Mouse (Mus musculus) heart, adult 2 months (tissue): ENCODE results near the gene Gm21188. TPM values are rescaled to one million over a fixed set of nuclear protein-coding genes. Genes with fewer than 3 reads are reported as not detected.
"Not testable (repeated sequence)": the region's sequence is repeated elsewhere in the genome, so short reads cannot be mapped to it uniquely, and the experiment has no call there.

Experiments
- DNase-seq, 2 experiments: peaks; one replicate each; pipeline ENCODE4 v3.0.0; 2021
- H3K27ac ChIP-seq: fragments of 200-600 bp; 2 replicates; pipeline ENCODE4 v1.8.1; 2022
- H3K27me3 ChIP-seq: fragments of 200-500 bp; 2 replicates; pipeline ENCODE4 v1.6.1; 2012; ENCODE audit warnings: mild to moderate bottlenecking, low read length, inconsistent platforms, mixed read lengths; ENCODE audit not compliant: control insufficient read depth, insufficient read depth
- H3K36me3 ChIP-seq: fragments of 200-500 bp; 2 replicates; pipeline ENCODE4 v1.6.1; 2012; ENCODE audit warnings: low read length, inconsistent platforms; ENCODE audit not compliant: control insufficient read depth, insufficient read depth
- H3K4me1 ChIP-seq: fragments of 200-500 bp; 2 replicates; pipeline ENCODE4 v1.6.1; 2011; ENCODE audit warnings: low read length; ENCODE audit not compliant: control insufficient read depth, insufficient read depth
- H3K4me3 ChIP-seq: fragments of 200-600 bp; 2 replicates; pipeline ENCODE4 v1.8.1; 2022
- H3K79me2 ChIP-seq: fragments of 200-500 bp; replicated peaks from 2 replicates; pipeline ENCODE4 v1.6.1; 2012; ENCODE audit warnings: mild to moderate bottlenecking, inconsistent platforms, low read length, moderate library complexity, mixed read lengths; ENCODE audit not compliant: control insufficient read depth, insufficient read depth
- H3K9ac ChIP-seq: fragments of 200-500 bp; 2 replicates; pipeline ENCODE4 v1.6.1; 2012; ENCODE audit warnings: low read depth, mild to moderate bottlenecking, control low read depth, inconsistent platforms, low read length, mixed read lengths
- WGBS: fragments of 180-500 bp; shearing (Covaris S2); methylation state at CpG from one replicate; pipeline ENCODE4 v1.1.7; 2018; 5-methylcytosine and 5-hydroxymethylcytosine counted together
- intact Hi-C: fragments of 180-260 bp; cut with DNase I; formaldehyde crosslinking; loops from one replicate; pipeline ENCODE4 v1.15.1; 2025
- long read RNA-seq: library from polyadenylated mRNA; stranded (forward); transcript quantifications from one replicate; pipeline ENCODE4 v2.0.0, GENCODE M21; 2021
- polyA plus RNA-seq: library from polyadenylated mRNA; depleted of rRNA; stranded (reverse); fragments of >200 nt; gene quantifications from 2 replicates; pipeline ENCODE4 v1.2.3, GENCODE M21; 2012; rRNA removed
- total RNA-seq, 2 experiments: library from RNA; stranded (reverse); gene quantifications; 2 replicates each; pipeline ENCODE4 v1.2.3; 2021

The Gm21188 gene
- total RNA-seq (under 1 TPM in 1 of 2 experiments, not detected in 1; 0.23 TPM), polyA plus RNA-seq (0.29 and 0.67 TPM in 2 replicates)
- long read RNA-seq = 0 reads

DNA sequence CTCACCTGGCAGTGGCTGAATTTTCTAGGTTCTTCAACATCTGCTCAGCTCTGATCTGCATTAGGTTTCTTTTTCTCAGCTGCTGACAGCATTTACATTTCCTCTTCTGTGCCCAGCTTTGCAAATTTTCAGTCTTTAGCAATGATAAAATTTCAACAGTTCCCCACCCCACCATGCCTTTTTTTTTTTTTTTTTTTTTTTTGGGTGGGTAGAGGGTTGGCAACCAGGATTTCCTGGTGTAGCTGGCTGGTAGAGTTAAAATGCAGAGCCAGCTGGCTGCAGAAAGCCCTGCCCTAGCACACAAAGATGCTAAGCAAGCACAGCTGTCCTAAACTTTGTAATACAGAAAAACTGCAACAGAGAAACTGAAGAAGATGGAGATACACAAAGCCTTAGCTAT is at the start of gene Gm21188:
Gene Gm21188, minus strand, starts transcription at position 110 of the 400 bp plus-strand sequence.
- H3K27ac ChIP-seq, H3K9ac ChIP-seq, H3K4me3 ChIP-seq, H3K27me3 ChIP-seq, H3K4me1 ChIP-seq, H3K36me3 ChIP-seq, H3K79me2 ChIP-seq, DNase-seq, intact Hi-C loops: not testable (repeated sequence)

DNA sequence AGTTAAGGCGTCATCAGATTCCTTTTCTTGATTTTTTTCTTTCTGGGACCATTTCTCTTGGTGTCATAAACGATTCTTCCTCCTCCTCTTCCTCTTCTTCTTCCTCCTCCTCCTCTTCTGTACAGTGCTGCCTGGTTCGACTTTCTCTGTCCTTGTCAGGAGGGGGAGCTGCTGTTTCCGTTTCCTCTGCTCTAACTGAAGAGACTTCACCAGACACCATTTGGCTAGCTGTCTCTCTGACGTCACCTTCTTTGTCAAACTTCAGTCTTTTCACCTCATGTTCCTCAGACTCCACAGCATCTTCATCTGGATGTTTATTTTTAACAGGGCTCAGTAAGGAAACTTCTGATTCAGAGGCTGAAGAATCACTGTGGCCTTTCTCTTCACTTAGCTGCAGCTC is 47.3 kb upstream of the Gm21188 start:
- H3K36me3 ChIP-seq, intact Hi-C loops, H3K27ac ChIP-seq, H3K9ac ChIP-seq, H3K4me3 ChIP-seq, H3K79me2 ChIP-seq, H3K4me1 ChIP-seq, H3K27me3 ChIP-seq, DNase-seq: not testable (repeated sequence)
- WGBS = no CpG with 5 or more reads among the region's 5 CpGs

GRCm38 (mm10) chr13:120096938-120097256 is 44.9 kb upstream of the Gm21188 start:
- H3K4me1 ChIP-seq = not testable (repeated sequence)
- WGBS = 2% methylated on average over 7 of the region's 13 CpGs

DNA sequence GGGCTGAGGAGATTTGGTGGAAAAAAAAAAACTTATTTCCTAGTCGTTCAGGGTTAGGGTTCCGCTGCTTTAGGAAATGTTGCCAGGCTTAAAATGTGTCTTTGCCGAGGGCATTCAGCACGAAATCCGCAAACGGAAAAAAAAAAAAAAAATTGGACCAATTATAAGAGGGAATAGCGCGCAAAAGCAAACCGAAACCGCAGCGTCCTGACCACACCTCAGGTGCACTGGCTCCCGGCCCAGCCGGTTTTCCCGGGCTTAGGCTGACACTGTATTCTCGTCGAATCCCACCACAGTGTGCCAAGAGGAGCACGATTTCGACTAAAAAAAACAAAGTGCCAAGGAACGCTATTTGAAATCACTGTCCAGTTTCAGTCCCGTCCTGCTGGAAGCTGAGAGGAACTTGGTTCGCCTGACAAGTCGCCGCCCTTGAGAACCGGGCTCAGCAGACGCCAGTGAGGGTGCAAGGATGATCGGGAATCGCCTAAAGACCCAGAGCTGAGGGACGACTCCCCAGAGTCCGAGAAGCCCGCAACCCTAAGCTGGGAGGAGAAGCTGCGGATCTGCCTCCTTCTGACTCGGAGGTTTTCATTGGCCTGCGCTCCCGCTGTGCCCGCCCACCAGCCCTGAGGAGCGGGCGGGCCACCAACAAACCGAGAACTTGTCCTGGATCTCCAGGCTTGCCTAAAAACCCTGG is 44.4 kb upstream of the Gm21188 start:
- H3K4me3 ChIP-seq, H3K36me3 ChIP-seq, H3K79me2 ChIP-seq, intact Hi-C loops, H3K27ac ChIP-seq, H3K9ac ChIP-seq, H3K4me1 ChIP-seq, H3K27me3 ChIP-seq: not testable (repeated sequence)
- peak in 1 of 2 experiments; percentile 1 for DNase-seq
- WGBS = 0% methylated on average over 26 of the region's 38 CpGs

More at GRCm38 (mm10) chr13:120096938-120097256, 44.9 kb upstream of the Gm21188 start:
- H3K27ac ChIP-seq, H3K27me3 ChIP-seq, DNase-seq, H3K79me2 ChIP-seq, intact Hi-C loops, H3K36me3 ChIP-seq, H3K4me3 ChIP-seq, H3K9ac ChIP-seq: not testable (repeated sequence)

GRCm38 (mm10) chr13:120092950-120093349 is 41.0 kb upstream of the Gm21188 start:
- DNase-seq, H3K4me1 ChIP-seq, H3K4me3 ChIP-seq, H3K79me2 ChIP-seq, H3K27me3 ChIP-seq, intact Hi-C loops, H3K36me3 ChIP-seq, H3K27ac ChIP-seq, H3K9ac ChIP-seq: not testable (repeated sequence)
- WGBS = no CpG with 5 or more reads among the region's 13 CpGs

- H3K9ac ChIP-seq, DNase-seq, H3K4me3 ChIP-seq, H3K79me2 ChIP-seq, H3K36me3 ChIP-seq, H3K4me1 ChIP-seq, intact Hi-C loops, H3K27ac ChIP-seq, H3K27me3 ChIP-seq: not testable (repeated sequence)
- WGBS = no CpG with 5 or more reads among the region's 1 CpGs
Measured at GRCm38 (mm10) chr13:120079644-120080043, 27.6 kb upstream of the Gm21188 start.

DNA sequence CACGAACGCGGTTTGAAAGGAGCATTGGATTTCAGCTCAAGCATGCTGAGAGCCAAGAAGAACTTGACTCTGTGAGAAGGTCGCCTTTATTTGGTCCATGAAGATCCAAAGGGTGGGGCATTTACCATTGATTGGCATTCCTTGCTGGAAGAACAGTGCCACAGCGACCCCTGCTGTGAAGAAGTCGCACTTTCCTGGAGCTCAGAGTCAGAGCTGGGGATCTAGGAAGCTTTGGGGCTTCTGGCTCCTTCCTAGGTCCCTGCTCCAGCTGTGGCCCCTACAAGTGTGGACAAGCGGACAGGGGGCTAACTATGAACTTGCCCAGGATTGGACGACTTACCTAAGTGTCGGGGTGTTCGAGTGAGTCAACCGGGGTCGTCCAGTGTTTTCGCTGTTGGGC is 18.9 kb upstream of the Gm21188 start:
- H3K9ac ChIP-seq, H3K4me3 ChIP-seq, intact Hi-C loops, H3K79me2 ChIP-seq, H3K27ac ChIP-seq, DNase-seq, H3K27me3 ChIP-seq, H3K36me3 ChIP-seq, H3K4me1 ChIP-seq: not testable (repeated sequence)
- WGBS = no CpG with 5 or more reads among the region's 13 CpGs

DNA sequence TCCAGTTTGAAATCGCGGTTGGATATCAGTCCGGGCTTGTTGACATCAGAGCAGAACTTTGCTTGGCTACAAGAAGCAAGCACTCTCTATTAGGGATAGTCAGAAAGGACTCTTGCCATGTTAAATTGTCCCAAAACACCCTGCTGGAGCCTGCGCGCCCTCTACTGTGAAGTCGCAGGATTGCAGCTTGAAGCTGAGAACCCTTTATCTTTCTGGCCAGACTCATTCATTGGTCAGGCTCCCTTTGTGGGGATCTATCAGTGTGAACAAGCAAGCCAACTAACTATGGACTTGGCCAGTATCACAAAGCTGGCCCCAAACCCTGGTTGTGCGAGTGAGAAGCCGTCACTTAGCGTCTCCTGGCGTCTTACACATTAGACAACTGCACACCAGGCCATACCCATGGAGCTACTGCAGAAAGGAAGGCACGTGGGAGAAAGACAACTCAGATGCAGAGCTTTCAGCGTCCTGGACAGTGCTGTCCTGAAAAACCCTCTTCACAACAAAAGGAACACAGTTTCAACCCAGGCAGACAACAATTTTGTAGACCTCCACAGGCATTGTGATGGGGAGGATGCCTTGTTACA is 18.1 kb upstream of the Gm21188 start:
- WGBS = no CpG with 5 or more reads among the region's 12 CpGs
- H3K27me3 ChIP-seq, intact Hi-C loops, H3K9ac ChIP-seq, H3K79me2 ChIP-seq, H3K4me1 ChIP-seq, H3K36me3 ChIP-seq, DNase-seq, H3K27ac ChIP-seq, H3K4me3 ChIP-seq: not testable (repeated sequence)

DNA sequence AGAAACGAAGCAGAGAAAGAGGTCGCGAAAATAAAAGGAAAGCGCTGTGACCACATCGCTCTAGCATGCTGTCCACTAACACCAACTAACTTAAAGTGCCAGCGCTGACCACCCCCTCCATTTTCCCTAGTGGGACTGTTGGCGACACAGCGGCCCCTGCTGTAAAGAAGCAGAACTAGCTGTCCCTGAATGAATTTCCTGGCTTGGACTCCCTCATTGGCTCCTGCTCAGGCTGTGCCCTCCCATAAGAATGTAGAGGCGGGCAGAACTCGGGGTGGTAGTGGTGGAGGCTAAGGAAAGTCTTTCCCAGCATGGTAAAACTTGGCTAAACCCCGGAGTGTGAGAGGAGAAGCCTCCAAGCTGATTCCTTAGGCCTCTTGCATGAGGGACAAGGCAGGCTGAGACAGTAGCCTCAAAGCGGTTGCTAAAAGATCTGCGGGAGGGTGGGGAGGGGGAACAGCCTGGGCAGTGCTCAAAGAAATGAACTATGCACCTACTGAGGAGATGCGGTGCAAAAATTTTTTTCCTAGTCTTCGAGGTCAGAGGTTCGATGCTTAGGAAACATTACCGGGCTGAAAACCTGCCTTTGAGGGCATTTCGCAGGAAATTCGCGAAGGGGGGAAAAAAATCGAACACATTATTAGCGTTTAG is 11.6 kb upstream of the Gm21188 start:
- no CpG with 5 or more reads among the region's 22 CpGs for WGBS
- not testable (repeated sequence) for H3K27me3 ChIP-seq

GRCm38 (mm10) chr13:120062903-120063302 is 10.9 kb upstream of the Gm21188 start:
- H3K79me2 ChIP-seq, H3K27me3 ChIP-seq, H3K9ac ChIP-seq, intact Hi-C loops, H3K27ac ChIP-seq, H3K4me3 ChIP-seq, H3K4me1 ChIP-seq, H3K36me3 ChIP-seq, DNase-seq: not testable (repeated sequence)
- no CpG with 5 or more reads among the region's 4 CpGs for WGBS

More for the DNA sequence above, 11.6 kb upstream of the Gm21188 start:
- intact Hi-C loops, H3K36me3 ChIP-seq, H3K9ac ChIP-seq, H3K4me3 ChIP-seq, H3K79me2 ChIP-seq, H3K27ac ChIP-seq, H3K4me1 ChIP-seq, DNase-seq: not testable (repeated sequence)
